Mouse (Mus musculus) lung, postnatal 0 days (tissue): ENCODE data around the gene Arhgap18.

Experiments used
- CTCF ChIP-seq: IDR thresholded peaks from 2 replicates; pipeline ENCODE4 v1.5.1; 2016; ENCODE audit warnings: antibody characterized with exemption, mild to moderate bottlenecking
- EP300 ChIP-seq: IDR thresholded peaks from 2 replicates; pipeline ENCODE4 v1.6.1; 2016; ENCODE audit warnings: antibody characterized with exemption, mild to moderate bottlenecking, control low read depth

GRCm38 (mm10) chr10:26878924-26879600 lies 125.8 kb downstream of the Arhgap18 start:
- TF ChIP-seq CTCF (no peak), EP300 (no peak)
